In the genomic region with DNA sequence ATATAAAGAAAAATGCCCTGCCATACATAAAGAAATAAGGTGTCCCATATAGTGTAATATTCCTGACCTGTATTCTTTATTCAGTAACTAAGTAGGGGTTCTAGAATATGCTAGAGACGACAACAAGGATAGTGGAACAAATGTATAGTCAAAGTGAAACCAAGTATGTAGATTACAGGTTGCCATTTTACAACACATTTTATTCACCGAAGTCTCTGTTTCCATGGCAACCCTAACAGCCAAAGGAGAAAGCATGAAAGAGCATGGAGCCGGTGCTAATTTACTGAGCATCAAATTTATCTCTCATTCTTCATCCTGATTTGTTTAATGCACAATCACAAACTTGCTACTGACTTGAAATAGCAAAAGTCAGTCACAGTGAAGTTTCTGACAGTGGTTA, we compare ENCODE assay signal across 18 mouse cellular contexts. TPM values are rescaled to one million over a fixed set of nuclear protein-coding genes. Genes with fewer than 3 reads are reported as not detected.
DNase-seq lines count a peak whose midpoint lies in the region; ATAC-seq lines count a peak whose summit lies in the region.
"Had no signal": no experiment of that assay in that cellular context is flagged by ENCODE, and none has a peak within 500 bp of the region (broad histone marks: within the 10 kb centered on the region; RNA-seq: fewer than 3 reads in every experiment).

No protein-coding gene starts in this region.

- H3K27ac ChIP-seq in midbrain, embryonic 16.5 days (ENCODE audit: low read length) = no peak overlapping the region
- no peak overlapping the region for H3K27ac ChIP-seq in midbrain, embryonic 10.5 days (replicated peaks)
- H3K27ac ChIP-seq: hindbrain, embryonic 15.5 days; kidney, postnatal 0 days; limb, embryonic 15.5 days; lung, embryonic 15.5 days; neural tube, embryonic 15.5 days had no signal

- H3K4me1 ChIP-seq in midbrain, embryonic 16.5 days (ENCODE audit: control insufficient read depth, insufficient read depth, low read length) = 0 out of 2 replicates have a peak, but pooled peaks cover 2% of the 10 kb centered on the region
- no peaks in the 10 kb centered on the region for H3K4me1 ChIP-seq in midbrain, embryonic 10.5 days
- H3K4me1 ChIP-seq: heart, embryonic 12.5 days; hindbrain, embryonic 15.5 days; limb, embryonic 15.5 days; lung, embryonic 15.5 days; neural tube, embryonic 15.5 days had no signal

- ATAC-seq in frontal cortex, adult (ENCODE audit: low TSS enrichment) = peak; percentile 50; the same call in 1 of the 2 replicates
- ATAC-seq in midbrain, embryonic 16.5 days = peak; percentile 62; the same call in 1 of the 2 replicates
- peak; percentile 74 for ATAC-seq in activated CD4-positive, CD25-positive, alpha-beta regulatory T cell, adult 4 months
- ATAC-seq: Patski had no signal

- H3K4me3 ChIP-seq in midbrain, embryonic 16.5 days (ENCODE audit: low read depth, low read length) = no peak overlapping the region
- no peak overlapping the region for H3K4me3 ChIP-seq in midbrain, embryonic 10.5 days
- H3K4me3 ChIP-seq: erythroblast, embryonic 14.5 days; heart, embryonic 12.5 days; hindbrain, embryonic 15.5 days; limb, embryonic 15.5 days; lung, embryonic 15.5 days; neural tube, embryonic 15.5 days had no signal

- no peaks in the 10 kb centered on the region for H3K27me3 ChIP-seq in midbrain, embryonic 16.5 days (ENCODE audit: control insufficient read depth, insufficient read depth, low read depth, low read length)
- H3K27me3 ChIP-seq in midbrain, embryonic 10.5 days (ENCODE audit: low read depth, poor library complexity, severe bottlenecking) = no peaks in the 10 kb centered on the region
- H3K27me3 ChIP-seq: heart, embryonic 12.5 days; hindbrain, embryonic 15.5 days; limb, embryonic 15.5 days; lung, embryonic 15.5 days; neural tube, embryonic 15.5 days had no signal

- H3K4me2 ChIP-seq in midbrain, embryonic 16.5 days (ENCODE audit: low read length) = no peak overlapping the region
- H3K4me2 ChIP-seq: heart, embryonic 12.5 days; hindbrain, embryonic 15.5 days; limb, embryonic 15.5 days; lung, embryonic 15.5 days; neural tube, embryonic 15.5 days had no signal

- DNase-seq in frontal cortex, postnatal 14 days (ENCODE audit: low spot score in 2 of 2) = no peak
- no peak for DNase-seq in midbrain, embryonic 10.5 days (ENCODE audit: low spot score)
- peak; percentile 26 for DNase-seq in naive thymus-derived CD4-positive, alpha-beta T cell, adult 2 months (ENCODE audit: low read depth)
- no peak for DNase-seq in B cell, adult 2 months
- DNase-seq: adrenal gland, postnatal 10 days; gastrocnemius, postnatal 14 days; thymus, postnatal 14 days had no signal

- H3K9ac ChIP-seq in midbrain, embryonic 16.5 days (ENCODE audit: low read depth, low read length) = no peak overlapping the region
- H3K9ac ChIP-seq: heart, embryonic 12.5 days; hindbrain, embryonic 15.5 days; limb, embryonic 15.5 days; lung, embryonic 15.5 days; neural tube, embryonic 15.5 days had no signal

- 22% methylated on average over 3 of the region's 3 CpGs for WGBS in midbrain, embryonic 16.5 days
- 67% methylated on average over 3 of the region's 3 CpGs for WGBS in midbrain, embryonic 10.5 days

- no peaks in the 10 kb centered on the region for H3K9me3 ChIP-seq in midbrain, embryonic 16.5 days (replicated peaks; ENCODE audit: control insufficient read depth, low read length, poor library complexity, severe bottlenecking)
- no peaks in the 10 kb centered on the region for H3K9me3 ChIP-seq in midbrain, embryonic 10.5 days (replicated peaks)
- H3K9me3 ChIP-seq: heart, embryonic 12.5 days; hindbrain, embryonic 15.5 days; limb, embryonic 15.5 days; lung, embryonic 15.5 days; neural tube, embryonic 15.5 days had no signal

- no peaks in the 10 kb centered on the region for H3K36me3 ChIP-seq in midbrain, embryonic 16.5 days (ENCODE audit: control insufficient read depth, insufficient read depth, low read length)
- no peaks in the 10 kb centered on the region for H3K36me3 ChIP-seq in midbrain, embryonic 10.5 days
- H3K36me3 ChIP-seq: heart, embryonic 12.5 days; hindbrain, embryonic 15.5 days; limb, embryonic 15.5 days; lung, embryonic 15.5 days; neural tube, embryonic 15.5 days had no signal

RNA-seq across cellular contexts. Expression of gene Pdss1, which starts 37.8 kb away (rescaled TPM):
- polyA plus RNA-seq in midbrain, embryonic 16.5 days (2015; fragmentation: Nextera tagmentation; extraction: Ambion mirVana) = 26.6 and 26.8 TPM in 2 replicates
- polyA plus RNA-seq in midbrain, embryonic 10.5 days (2016; fragmentation: Nextera tagmentation; extraction: Ambion mirVana) = 26.0 and 26.3 TPM in 2 replicates
- 10 to 100 TPM in 1 of 2 experiments, 1 to 10 TPM in 1; 9.0 to 14.8 TPM for polyA plus RNA-seq in activated CD4-positive, CD25-positive, alpha-beta regulatory T cell, adult 4 months (2017; shearing (Covaris generic))
